Mouse (Mus musculus) mouse embryonic stem cell (cell line): ENCODE data around the gene Fanci.

Source experiments
- in situ Hi-C, 2 experiments: fragments of 300-500 bp; cut with MboI; formaldehyde crosslinking; loops; 1 replicate in 1 of 2; 3 replicates in 1 of 2; pipeline ENCODE4 v1.14.3; 2019 to 2020; ENCODE audit warnings: low sequenced_read_pairs in 2 of 2, low pct_unique_long_range_greater_than_20kb in 1 of 2, mixed read lengths in 1 of 2; ENCODE audit not compliant: unreplicated experiment in 1 of 2

The Fanci gene

DNA sequence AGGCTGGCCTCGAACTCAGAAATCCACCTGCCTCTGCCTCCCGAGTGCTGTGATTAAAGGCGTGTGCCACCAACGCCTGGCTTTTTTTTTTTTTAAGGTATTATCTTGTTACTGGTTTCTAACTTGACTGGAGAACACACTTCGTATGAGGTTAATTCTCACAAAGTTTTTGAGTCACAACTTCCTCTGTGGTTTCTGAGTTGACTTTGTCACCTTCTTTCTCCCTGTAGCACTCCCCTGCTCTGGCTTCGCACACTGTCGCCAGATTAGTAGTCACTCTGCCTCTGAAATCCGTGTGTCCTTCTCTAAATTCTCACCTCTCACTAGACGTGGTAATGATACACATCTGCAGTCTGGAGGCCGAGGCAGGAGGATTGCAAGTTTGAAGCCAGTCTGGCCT is 31.1 kb downstream of the Fanci start:
- in situ Hi-C loops, result no loop called here

DNA sequence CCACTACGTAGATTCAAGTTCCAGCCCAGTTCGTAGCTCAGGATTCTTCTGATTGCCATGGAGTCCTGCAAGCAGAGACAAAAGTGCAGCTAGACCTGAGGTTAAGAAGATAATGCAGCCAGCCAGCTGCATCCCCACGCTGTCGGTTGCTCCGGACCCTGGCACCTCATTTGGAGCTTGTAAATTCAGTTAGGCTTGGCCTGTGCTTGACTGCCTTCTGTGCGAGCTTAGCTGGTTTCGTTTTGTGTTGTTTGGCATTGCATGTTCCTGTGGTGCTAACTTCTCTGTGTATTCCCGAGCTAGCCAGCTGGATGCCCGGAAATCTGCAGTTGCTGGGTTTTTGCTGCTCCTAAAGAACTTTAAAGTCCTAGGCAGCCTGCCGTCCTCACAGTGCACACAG is 34.1 kb downstream of the Fanci start:
- in situ Hi-C loops, result loop anchor here in 1 of 2 experiments (25.0 kb wide), 2 partner anchors 261 to 886 kb away; partner anchors contain the start of gene Rccd1

DNA sequence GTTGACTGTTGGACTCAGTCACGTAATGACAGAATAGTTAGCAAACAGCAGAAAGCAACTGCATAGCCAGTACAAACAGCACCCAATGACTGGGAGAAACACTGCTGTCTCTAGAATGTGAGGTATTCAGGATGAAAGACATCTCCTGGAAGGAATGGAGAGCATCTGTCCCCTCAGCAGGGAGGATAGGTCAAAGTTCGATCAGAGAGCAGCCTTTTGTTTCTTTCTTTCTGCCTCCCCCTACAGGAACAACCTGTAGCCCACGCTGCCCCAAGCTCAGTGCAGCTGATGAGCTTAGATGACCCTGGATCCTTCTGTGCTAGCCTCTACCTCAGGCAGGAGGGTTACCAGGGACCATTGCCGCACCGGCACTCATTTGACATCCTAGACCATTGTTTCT is 36.5 kb downstream of the Fanci start:
- in situ Hi-C loops, result loop anchor here in 1 of 2 experiments (25.0 kb wide), 2 partner anchors 259 to 884 kb away; partner anchors contain the start of gene Rccd1

DNA sequence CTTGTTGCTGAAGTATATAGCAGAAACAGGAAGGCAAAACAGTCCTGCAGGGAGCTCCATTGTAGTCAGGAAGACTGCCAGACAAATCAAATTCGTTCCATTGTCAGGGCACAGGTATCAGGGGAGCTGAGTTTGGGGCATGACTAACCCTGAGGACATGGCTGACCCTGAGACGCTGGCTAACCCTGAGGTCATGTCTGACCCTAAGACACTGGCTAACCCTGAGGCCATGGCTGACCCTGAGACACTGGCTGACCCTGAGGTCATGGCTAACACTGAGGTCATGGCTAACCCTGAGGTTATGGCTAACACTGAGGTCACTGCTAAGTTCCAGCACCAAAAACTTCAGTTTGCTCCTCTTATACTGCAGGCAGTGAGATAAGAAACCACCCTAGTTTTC is 48.3 kb downstream of the Fanci start:
- in situ Hi-C loops, result loop anchor here (10.0 to 25.0 kb wide), 3 partner anchors 245 to 872 kb away; partner anchors contain the start of gene Rccd1 (in 1 of the 2)

DNA sequence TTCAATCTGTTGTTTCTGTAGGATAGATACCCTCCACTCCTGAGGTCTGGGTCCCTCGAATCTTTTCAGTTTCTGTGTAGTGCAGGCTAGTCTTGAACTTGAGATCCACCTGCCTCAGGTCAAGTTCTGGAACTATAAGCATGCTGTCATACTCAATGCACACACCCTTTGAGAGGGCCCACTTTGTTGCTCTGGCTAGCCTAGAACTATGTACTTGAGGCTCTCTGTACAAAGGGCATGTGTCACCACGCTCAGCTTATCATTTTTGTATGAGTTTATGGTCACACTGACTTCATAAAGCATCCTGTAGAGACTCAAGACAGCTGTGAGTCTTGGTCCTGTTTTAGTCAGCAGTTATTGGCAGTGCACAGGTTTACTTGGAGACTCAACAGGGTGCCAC is 55.3 kb downstream of the Fanci start:
- in situ Hi-C loops, result loop anchor here (10.0 to 25.0 kb wide), 3 partner anchors 238 to 865 kb away; partner anchors contain the start of gene Rccd1 (in 1 of the 2)

DNA sequence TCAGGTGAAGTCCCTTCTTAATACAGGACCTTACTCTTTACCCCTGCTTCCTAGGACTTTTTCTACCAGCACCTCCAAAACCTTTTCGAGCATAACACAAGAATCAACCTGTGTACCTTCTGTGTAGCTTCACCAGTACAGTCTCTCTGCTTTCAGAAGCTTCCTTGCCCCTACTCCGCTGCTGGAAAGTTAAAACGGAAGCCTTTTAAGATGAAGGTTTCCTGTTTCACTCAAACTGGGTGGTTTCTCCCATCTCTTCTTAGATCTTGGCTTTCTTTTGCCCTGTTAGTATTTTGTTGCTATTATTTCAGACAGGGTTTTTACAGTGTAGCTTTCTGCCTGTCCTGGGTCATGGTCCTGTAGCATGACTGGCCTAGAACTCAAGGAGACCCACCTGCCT is 55.8 kb downstream of the Fanci start:
- in situ Hi-C loops, result loop anchor here (10.0 to 25.0 kb wide), 3 partner anchors 237 to 865 kb away; partner anchors contain the start of gene Rccd1 (in 1 of the 2)

DNA sequence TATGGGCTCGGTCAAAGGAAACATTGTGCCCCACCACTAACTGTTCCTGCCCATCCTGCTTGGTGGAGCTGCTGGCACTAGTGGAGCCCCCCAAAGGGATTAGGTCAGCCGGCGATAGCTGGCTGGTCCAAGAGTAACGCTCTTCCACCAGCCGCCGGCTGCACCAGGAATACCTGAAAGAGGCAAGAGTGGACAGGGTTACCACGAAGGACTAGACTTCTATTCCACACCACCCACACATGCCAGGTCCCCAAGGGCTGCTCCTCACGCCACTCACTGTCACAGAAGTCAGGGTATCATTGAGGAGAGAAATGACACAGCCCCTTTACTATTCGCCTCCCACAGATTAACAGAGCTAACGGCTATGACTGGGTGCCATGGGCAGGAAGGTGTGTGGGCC is 70.0 kb downstream of the Fanci start:
- in situ Hi-C loops, result no loop called here

DNA sequence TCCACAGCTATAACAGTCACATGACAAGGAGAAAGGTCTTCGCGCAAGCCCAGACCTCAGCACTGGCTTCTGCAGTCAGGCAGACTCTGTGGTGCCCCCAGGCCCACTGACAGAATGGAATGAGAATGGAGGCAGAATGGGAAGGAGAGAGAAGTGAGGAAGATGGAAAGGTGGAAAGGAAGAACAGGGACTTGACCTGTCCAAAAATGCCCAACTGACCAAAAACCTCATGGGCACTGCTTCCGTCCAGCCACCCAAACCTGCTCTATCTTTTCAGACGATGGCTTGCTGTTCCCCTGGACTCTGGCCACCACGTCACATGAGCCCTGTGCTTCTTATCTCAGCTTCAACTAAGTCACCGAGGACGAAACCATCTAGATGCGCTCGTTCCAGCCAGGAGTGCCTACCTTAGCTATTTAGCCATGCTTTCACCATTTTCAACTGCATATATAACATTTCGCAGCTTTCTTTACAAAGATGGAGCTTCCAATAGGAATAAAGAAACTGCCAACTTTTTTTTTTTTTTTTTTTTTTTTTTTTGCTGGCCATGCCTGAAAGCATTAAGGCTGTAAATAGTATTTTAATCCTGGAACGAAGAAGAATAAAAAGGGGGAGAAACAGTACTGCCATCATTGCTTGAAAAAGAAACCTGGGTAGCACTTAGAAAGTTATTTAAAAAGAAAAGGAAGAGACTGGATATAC is 71.8 kb downstream of the Fanci start:
- in situ Hi-C loops, result no loop called here

DNA sequence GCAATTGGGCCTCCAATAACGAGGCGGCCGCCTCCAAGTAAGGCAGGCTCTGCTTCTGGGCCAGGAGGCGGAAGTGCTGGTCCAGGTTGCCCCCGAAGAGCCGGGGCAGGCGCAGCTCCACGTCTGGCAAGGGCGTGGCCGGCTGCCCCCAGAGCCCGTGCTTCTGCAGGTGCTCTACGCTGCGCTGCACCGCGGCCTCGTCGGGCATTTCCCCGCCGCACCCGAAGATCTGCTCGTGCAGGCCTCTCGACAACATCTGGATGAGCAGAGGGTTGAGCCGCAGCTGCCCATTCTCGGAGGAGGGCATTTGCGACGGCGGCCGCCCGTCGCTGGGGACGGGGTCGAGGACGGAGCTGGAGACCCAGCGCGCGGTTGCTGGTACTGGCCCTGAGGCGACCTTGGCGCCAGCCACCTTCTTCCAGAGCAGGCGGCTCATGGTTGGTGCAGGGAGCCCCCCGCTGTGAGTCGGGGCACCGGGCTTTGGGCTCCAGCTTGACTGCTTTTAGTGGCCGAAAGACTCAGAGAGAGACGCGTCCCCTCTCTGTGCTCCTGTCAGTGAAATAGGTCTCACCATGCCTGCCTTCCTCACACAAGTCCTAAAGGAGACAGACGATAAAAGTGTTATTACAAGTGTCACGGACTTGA is 73.2 kb downstream of the Fanci start:
- in situ Hi-C loops, result loop anchor here in 1 of 2 experiments (5.0 kb wide), 1 partner anchor 88 kb away; no protein-coding TSS in a partner anchor

DNA sequence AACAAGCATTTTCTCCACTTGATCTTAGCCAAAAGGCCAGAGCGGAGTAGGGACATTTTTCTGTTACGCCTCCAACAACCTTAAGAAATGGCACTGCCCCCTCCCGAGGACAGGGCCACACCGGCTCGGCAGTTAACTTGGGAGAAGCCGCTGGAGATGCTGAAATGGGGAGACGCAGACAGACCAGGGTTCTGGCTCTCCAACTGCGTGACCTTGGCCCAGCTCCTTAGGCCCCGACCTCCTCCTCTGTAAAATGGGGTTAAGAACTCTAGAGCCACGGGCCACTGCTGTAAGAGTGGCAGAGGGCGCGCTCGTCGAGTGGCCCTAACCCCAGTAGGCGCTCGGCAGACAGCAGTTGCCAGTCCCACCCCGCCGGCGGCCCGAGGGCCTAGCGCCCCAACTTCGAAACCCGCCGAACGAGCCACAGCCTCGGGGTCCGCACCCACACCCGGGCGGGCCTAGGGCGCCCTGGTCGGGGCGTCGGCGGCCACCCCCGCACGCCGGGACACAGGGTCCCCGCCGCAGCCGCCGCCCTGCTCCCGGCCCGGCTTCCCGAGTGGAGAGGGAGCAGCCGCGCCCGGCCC is 73.8 kb downstream of the Fanci start:
- in situ Hi-C loops, result loop anchor here in 1 of 2 experiments (5.0 kb wide), 1 partner anchor 88 kb away; no protein-coding TSS in a partner anchor

DNA sequence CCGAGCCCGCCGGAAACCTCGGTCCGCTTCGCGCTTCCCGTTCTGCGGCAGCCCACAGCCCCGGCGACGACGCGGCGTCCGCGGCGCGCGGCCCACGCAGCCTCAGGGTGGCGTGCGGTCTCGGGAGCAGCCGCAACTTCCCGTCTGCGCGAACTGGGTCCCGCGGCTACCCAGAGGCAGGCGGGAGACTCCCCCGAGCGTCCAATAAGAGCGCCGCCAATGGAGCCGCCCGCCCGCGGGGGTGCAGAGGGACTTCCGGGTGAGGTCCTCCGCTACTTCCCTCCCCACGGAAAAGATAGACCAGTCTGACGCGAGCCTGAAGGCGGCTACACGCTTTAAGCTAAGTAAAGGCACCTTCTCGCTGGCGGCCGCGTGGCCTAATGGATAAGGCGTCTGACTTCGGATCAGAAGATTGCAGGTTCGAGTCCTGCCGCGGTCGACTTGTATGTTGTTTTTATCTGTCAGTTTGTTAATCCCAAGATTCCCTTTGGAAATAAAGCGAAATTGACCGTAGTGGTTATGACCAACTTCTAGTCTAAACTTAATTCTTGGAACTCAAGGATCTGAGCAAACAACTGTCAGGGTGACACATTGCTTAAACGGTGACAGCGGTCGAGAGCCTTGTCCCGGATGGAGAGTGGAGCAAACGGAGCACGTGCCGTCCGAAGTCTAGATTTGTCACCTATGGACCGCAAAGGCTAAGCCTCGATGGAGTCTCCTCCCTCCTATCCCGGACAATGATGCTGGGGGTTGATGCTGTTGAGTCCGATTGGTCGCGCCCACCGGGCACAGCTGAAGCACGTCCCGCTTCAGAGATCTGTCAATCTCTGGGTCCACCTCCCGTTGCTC is 74.5 kb downstream of the Fanci start, which contains the start of gene Polg:
Gene Polg (minus strand): TSS at position 310 of the 849 bp plus-strand sequence.
- in situ Hi-C loops, result loop anchor here in 1 of 2 experiments (5.0 kb wide), 1 partner anchor 89 kb away; no protein-coding TSS in a partner anchor

DNA sequence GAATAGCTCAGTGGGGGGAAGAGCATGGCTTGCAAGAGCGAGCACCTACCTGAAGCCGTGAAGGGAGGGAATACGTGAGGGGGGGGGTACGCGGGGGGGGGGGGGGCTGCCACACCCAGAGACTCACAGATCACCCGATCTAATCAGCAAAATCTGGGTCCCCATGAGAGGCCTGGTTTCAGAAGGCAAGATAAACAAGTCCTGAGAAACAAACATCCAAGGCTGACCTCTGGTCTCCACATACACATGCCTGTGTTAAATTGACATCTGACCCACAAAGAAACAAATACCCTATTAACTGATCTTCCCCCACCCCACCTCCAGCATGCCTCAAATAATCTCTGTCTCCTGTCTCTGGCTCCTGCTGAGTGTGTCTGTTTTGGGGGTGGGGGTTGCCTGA is 76.2 kb downstream of the Fanci start:
- in situ Hi-C loops, result loop anchor here in 1 of 2 experiments (5.0 kb wide), 1 partner anchor 91 kb away; no protein-coding TSS in a partner anchor

DNA sequence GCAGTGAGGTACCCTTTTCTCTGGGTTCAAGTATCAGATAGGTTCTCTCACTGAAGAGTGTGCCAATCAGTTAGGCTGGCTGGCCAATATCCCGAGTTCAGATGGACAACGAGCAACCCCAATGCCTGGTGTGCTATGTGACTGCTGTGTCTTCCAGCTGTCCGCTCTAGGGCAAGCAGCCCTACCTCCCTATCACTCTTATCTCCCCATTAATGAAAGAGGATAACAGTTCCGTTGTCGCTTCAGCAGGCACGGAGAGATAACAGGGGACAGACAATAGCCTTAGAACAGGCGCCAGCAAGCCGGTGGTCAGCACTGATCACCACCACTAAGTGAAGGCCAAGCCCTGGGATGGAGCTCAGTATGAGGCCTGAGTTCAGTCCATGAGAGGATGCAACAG is 77.3 kb downstream of the Fanci start:
- in situ Hi-C loops, result loop anchor here in 1 of 2 experiments (5.0 kb wide), 1 partner anchor 92 kb away; no protein-coding TSS in a partner anchor

DNA sequence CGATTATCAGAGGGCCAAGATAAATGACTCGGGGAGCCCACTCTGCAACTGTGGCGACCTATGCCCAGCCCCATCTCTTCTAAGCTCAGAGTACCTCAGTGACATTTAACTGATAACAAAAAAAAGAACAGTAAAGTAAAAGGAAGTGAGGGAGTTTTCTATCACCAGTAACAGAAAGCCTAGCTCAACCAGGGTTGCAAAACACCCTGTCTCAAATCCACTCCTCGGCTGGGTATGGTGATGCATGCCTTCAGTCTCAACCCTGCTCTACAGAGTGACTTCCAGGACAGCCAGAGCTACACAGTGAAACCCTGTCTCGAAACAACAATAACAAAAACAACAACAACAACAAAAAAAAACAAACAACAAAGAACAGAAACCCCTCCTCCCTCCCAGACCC is 78.0 kb downstream of the Fanci start:
- in situ Hi-C loops, result loop anchor here in 1 of 2 experiments (5.0 to 10.0 kb wide), 2 partner anchors 92 to 225 kb away; no protein-coding TSS in a partner anchor

DNA sequence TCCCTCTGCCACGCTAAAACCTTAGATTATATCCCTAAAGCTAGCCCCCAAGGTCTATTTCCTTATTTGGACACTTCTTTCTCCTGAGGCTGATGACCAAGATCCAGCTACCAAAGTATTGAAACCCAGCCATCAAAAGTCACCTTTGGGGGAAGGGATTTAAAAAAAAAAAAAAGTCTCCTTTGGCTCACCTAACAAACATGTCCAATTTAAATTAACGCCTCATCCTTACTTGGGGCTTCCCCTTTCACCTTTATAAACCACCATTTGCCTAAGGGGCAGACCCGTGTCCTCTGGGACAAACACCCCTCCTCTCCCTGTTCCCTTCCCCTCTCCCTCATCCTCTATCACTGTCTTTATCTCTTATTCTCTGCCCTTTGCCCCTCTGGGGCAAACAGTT is 79.0 kb downstream of the Fanci start:
- in situ Hi-C loops, result loop anchor here in 1 of 2 experiments (10.0 kb wide), 1 partner anchor 226 kb away; no protein-coding TSS in a partner anchor

DNA sequence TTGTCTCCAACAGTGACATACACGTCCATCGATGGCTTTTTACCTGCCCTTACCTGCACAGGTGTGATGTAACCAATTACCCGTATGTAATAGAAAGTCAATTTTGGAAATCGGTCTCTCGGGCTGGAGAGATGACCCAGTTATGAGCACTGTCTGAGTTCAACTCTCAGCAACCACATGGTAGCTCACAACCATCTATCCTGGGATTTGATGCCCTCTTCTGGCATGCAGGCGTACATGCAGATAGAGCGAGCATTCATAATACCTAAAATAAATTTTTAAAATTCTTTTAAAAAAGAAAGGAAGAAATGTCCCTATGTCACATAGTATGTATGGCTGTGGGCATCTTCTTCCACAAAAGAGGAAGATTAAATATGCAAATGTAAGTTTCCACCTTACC is 79.7 kb downstream of the Fanci start:
- in situ Hi-C loops, result loop anchor here in 1 of 2 experiments (10.0 kb wide), 1 partner anchor 227 kb away; no protein-coding TSS in a partner anchor

DNA sequence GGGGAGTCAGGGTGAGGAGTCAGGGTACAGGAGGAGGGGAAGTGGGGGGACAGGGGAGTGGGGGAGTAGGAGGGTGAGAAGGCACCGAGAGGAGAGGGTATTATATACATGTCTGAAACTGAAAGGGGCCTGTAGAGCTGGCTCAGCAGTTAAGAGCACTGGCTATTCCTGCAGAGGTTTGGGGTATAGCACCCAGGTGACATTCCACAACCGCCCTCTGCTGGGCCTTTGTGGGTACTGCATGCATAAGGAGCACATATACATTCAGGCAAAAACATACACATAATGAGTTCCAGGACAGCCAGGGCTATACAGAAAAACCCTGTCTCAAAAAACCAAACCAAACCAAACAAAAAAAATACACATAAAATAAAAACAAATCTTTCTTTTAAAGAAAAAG is 81.1 kb downstream of the Fanci start:
- in situ Hi-C loops, result loop anchor here in 1 of 2 experiments (10.0 kb wide), 1 partner anchor 228 kb away; no protein-coding TSS in a partner anchor
